Mouse (Mus musculus): ENCODE results near the gene Slc22a15.

DNA sequence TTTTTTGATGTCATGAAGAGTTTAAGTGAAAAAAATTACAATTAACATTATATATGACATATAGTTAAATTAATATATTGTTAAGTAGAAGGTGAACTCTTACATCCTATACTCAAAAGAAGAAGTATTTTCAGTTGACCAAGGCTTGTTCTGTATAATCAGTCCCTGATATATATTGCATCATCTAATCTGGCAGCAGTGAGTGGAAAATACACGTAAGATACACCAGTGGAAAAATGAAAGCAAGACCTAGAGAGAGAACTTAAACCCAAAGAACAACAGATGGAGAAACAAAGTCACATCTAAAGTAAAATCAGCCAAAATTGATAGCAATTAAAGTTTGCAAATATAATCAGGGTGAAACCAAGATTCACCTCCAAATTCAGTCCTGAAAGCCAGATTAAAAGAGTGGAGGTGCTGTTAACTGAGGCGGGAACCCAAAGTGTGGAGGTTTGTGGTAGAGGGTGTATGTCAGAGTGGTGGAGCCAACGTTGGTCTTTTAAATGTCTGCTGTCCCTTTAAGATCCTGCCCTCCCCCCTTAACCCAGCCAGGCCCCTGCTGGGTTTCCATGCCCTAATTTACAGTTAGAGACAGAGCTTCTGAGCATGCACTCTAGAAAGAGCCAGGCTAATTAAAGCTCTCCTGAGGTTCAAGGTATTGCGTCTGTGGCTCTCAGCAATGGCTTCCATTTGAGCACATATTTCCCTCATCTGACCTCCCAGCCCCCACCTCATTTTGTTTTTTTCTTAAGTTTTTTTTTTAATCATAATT, 5.0 kb upstream of the Slc22a15 start:
- no peak for TF ChIP-seq CTCF (IDR thresholded peaks at IDR 0.05; ENCODE audit: low read depth, low read length)
- no peak for TF ChIP-seq POLR2A (IDR thresholded peaks at IDR 0.05; ENCODE audit: insufficient read depth, low read length)
- no peak for TF ChIP-seq EP300 (IDR thresholded peaks at IDR 0.05; ENCODE audit: insufficient read depth, low read depth, low read length)
